Mouse (Mus musculus) myocyte (in vitro differentiated cells): ENCODE data around the gene Cfap54. TPM values are rescaled to one million over a fixed set of nuclear protein-coding genes. Genes with fewer than 3 reads are reported as not detected.

Experiments
- H3K27me3 ChIP-seq: one replicate; pipeline ENCODE4 v1.6.1; 2011; ENCODE audit not compliant: control insufficient read depth, insufficient read depth, insufficient read length
- H3K36me3 ChIP-seq: one replicate; pipeline ENCODE4 v1.6.1; 2011; ENCODE audit not compliant: control insufficient read depth, insufficient read depth
- H3K4me2 ChIP-seq: one replicate; pipeline ENCODE4 v1.6.1; 2011; ENCODE audit warnings: low read depth, control low read depth
- H3K4me3 ChIP-seq: one replicate; pipeline ENCODE4 v1.5.1; 2011; ENCODE audit warnings: mild to moderate bottlenecking, control low read depth, moderate library complexity
- H3K79me2 ChIP-seq: one replicate; pipeline ENCODE4 v1.6.1; 2011; ENCODE audit not compliant: control insufficient read depth, insufficient read depth
- H3ac ChIP-seq: one replicate; pipeline ENCODE4 v1.6.1; 2011; ENCODE audit not compliant: control insufficient read depth, insufficient read length
- CEBPB ChIP-seq: IDR thresholded peaks from 2 replicates; pipeline ENCODE4 v1.6.1; 2011; ENCODE audit warnings: mild to moderate bottlenecking, moderate library complexity; ENCODE audit not compliant: poor library complexity, insufficient read depth, severe bottlenecking
- E2F4 ChIP-seq: IDR thresholded peaks from one replicate; pipeline ENCODE4 v1.6.1; 2011; ENCODE audit warnings: mild to moderate bottlenecking, control low read depth, moderate library complexity; ENCODE audit not compliant: insufficient read depth
- MAX ChIP-seq: IDR thresholded peaks from one replicate; pipeline ENCODE4 v1.6.1; 2011; ENCODE audit warnings: low read depth, mild to moderate bottlenecking, control low read depth
- MYOD1 ChIP-seq, 3 experiments: IDR thresholded peaks; one replicate each; pipeline ENCODE4 v1.6.1; 2011; ENCODE audit warnings: control low read depth in 2 of 3, low read depth in 2 of 3, mild to moderate bottlenecking in 2 of 3, moderate library complexity in 1 of 3; ENCODE audit not compliant: insufficient read length in 2 of 3, control insufficient read depth in 1 of 3
- MYOG ChIP-seq, 3 experiments: IDR thresholded peaks; one replicate each; pipeline ENCODE4 v1.6.1; 2011; ENCODE audit warnings: control low read depth in 2 of 3, low read depth in 2 of 3, mild to moderate bottlenecking in 2 of 3; ENCODE audit not compliant: insufficient read length in 2 of 3, control insufficient read depth in 1 of 3, insufficient read depth in 1 of 3
- POLR2A ChIP-seq: IDR thresholded peaks from one replicate; pipeline ENCODE4 v1.6.1; 2011; ENCODE audit warnings: low read depth, mild to moderate bottlenecking, control low read depth, moderate library complexity; ENCODE audit not compliant: insufficient read length
- POLR2AphosphoS2 ChIP-seq: IDR thresholded peaks from one replicate; pipeline ENCODE4 v1.6.1; 2011; ENCODE audit warnings: low read depth, control low read depth; ENCODE audit not compliant: insufficient read length
- REST ChIP-seq: IDR thresholded peaks from one replicate; pipeline ENCODE4 v1.6.1; 2011; ENCODE audit warnings: mild to moderate bottlenecking, control low read depth, moderate library complexity; ENCODE audit not compliant: insufficient read depth, insufficient read length
- SRF ChIP-seq: IDR thresholded peaks from one replicate; pipeline ENCODE4 v1.6.1; 2011; ENCODE audit warnings: low read depth; ENCODE audit not compliant: control insufficient read depth, insufficient read length
- TCF12 ChIP-seq: IDR thresholded peaks from one replicate; pipeline ENCODE4 v1.6.1; 2011; ENCODE audit warnings: mild to moderate bottlenecking, control low read depth; ENCODE audit not compliant: poor library complexity, insufficient read depth, severe bottlenecking
- TCF3 ChIP-seq: IDR thresholded peaks from one replicate; pipeline ENCODE4 v1.6.1; 2011; ENCODE audit warnings: low read depth, control low read depth; ENCODE audit not compliant: insufficient read length
- USF1 ChIP-seq: IDR thresholded peaks from one replicate; pipeline ENCODE4 v1.6.1; 2011; ENCODE audit warnings: low read depth, mild to moderate bottlenecking, control low read depth, moderate library complexity
- polyA plus RNA-seq: library from polyadenylated mRNA; unstranded; fragments of >200 nt; fragmentation: generic; extraction: Trizol; gene quantifications from one replicate; pipeline ENCODE4 v1.2.1, GENCODE M21; 2012; ENCODE audit warnings: missing spikeins

The Cfap54 gene
- polyA plus RNA-seq, 1 experiment: 0.01 TPM

GRCm38 (mm10) chr10:93116636-93117035 lies 35.2 kb upstream of the Cfap54 start:
- no peak overlapping the region for H3ac ChIP-seq
- TF ChIP-seq POLR2AphosphoS2: no peak
- no peak for TF ChIP-seq REST
- TF ChIP-seq TCF12: no peak
- no peak for TF ChIP-seq USF1
- no peak for TF ChIP-seq CEBPB
- no peaks in the 10 kb centered on the region for H3K36me3 ChIP-seq
- no peaks in the 10 kb centered on the region for H3K27me3 ChIP-seq
- no peak overlapping the region for H3K4me3 ChIP-seq
- H3K79me2 ChIP-seq: no peaks in the 10 kb centered on the region
- no peak overlapping the region for H3K4me2 ChIP-seq

GRCm38 (mm10) chr10:93115743-93116142 lies 34.3 kb upstream of the Cfap54 start:
- TF ChIP-seq CEBPB (no peak), SRF (no peak), MYOD1 (IDR thresholded peaks at IDR 0.05; ENCODE audit: control insufficient read depth in 1 of 3, insufficient read length in 2 of 3, low read depth in 2 of 3) (no peak), POLR2A (no peak), MAX (no peak), E2F4 (no peak), MYOG (IDR thresholded peaks at IDR 0.05; ENCODE audit: control insufficient read depth in 1 of 3, insufficient read depth in 1 of 3, insufficient read length in 2 of 3, low read depth in 2 of 3) (no peak), REST (no peak), POLR2AphosphoS2 (no peak), USF1 (no peak), TCF12 (no peak), TCF3 (no peak)
- Histone ChIP-seq H3K79me2 (no peaks in the 10 kb centered on the region), H3K36me3 (no peaks in the 10 kb centered on the region), H3ac (no peak overlapping the region), H3K4me2 (no peak overlapping the region), H3K27me3 (no peaks in the 10 kb centered on the region), H3K4me3 (no peak overlapping the region)

GRCm38 (mm10) chr10:93114782-93115181 lies 33.4 kb upstream of the Cfap54 start:
- Histone ChIP-seq H3K4me2 (no peak overlapping the region), H3K79me2 (no peaks in the 10 kb centered on the region), H3ac (no peak overlapping the region), H3K27me3 (no peaks in the 10 kb centered on the region), H3K4me3 (no peak overlapping the region), H3K36me3 (no peaks in the 10 kb centered on the region)
- no peak for TF ChIP-seq MYOG (IDR thresholded peaks at IDR 0.05; ENCODE audit: control insufficient read depth in 1 of 3, insufficient read depth in 1 of 3, insufficient read length in 2 of 3, low read depth in 2 of 3)

- H3K27me3 ChIP-seq: no peaks in the 10 kb centered on the region
- H3K36me3 ChIP-seq: no peaks in the 10 kb centered on the region
- no peak for TF ChIP-seq MAX
- no peak for TF ChIP-seq POLR2AphosphoS2
- H3K4me2 ChIP-seq: no peak overlapping the region
- H3K4me3 ChIP-seq: no peak overlapping the region
- no peaks in the 10 kb centered on the region for H3K79me2 ChIP-seq
- no peak overlapping the region for H3ac ChIP-seq
Measured at GRCm38 (mm10) chr10:93113968-93114367, 32.5 kb upstream of the Cfap54 start.

GRCm38 (mm10) chr10:93112021-93112420 lies 30.6 kb upstream of the Cfap54 start:
- Histone ChIP-seq H3K4me2 (no peak overlapping the region), H3K4me3 (no peak overlapping the region), H3K27me3 (no peaks in the 10 kb centered on the region), H3K79me2 (no peaks in the 10 kb centered on the region), H3K36me3 (no peaks in the 10 kb centered on the region), H3ac (no peak overlapping the region)
- no peak for TF ChIP-seq MYOG (IDR thresholded peaks at IDR 0.05; ENCODE audit: control insufficient read depth in 1 of 3, insufficient read depth in 1 of 3, insufficient read length in 2 of 3, low read depth in 2 of 3)
- no peak for TF ChIP-seq E2F4

GRCm38 (mm10) chr10:93111412-93111811 lies 30.0 kb upstream of the Cfap54 start:
- TF ChIP-seq TCF3 (no peak), MYOD1 (IDR thresholded peaks at IDR 0.05; ENCODE audit: control insufficient read depth in 1 of 3, insufficient read length in 2 of 3, low read depth in 2 of 3) (no peak), SRF (no peak), REST (no peak), CEBPB (no peak), USF1 (no peak), MAX (no peak), E2F4 (no peak), MYOG (IDR thresholded peaks at IDR 0.05; ENCODE audit: control insufficient read depth in 1 of 3, insufficient read depth in 1 of 3, insufficient read length in 2 of 3, low read depth in 2 of 3) (no peak), POLR2A (no peak), TCF12 (no peak), POLR2AphosphoS2 (no peak)
- Histone ChIP-seq H3K4me2 (peak overlapping the region; percentile 9), H3ac (no peak overlapping the region), H3K27me3 (no peaks in the 10 kb centered on the region), H3K36me3 (no peaks in the 10 kb centered on the region), H3K79me2 (no peaks in the 10 kb centered on the region), H3K4me3 (no peak overlapping the region)
